Mouse (Mus musculus): ENCODE measurements around the gene Tdrd9. TPM values are rescaled to one million over a fixed set of nuclear protein-coding genes. Genes with fewer than 3 reads are reported as not detected.
A peak's percentile ranks its signal among the peaks of the same experiment; 100 is the strongest.

Tdrd9 gene
- total and polyA plus RNA-seq, 3 experiments: 28.9 to 46.5 TPM; not detected in 1

- no peaks in the 10 kb centered on the region for H3K27me3 ChIP-seq (ENCODE audit: control insufficient read depth in 1 of 2, insufficient read depth in 2 of 2, low read length in 2 of 2)
- no peaks in the 10 kb centered on the region for H3K36me3 ChIP-seq (ENCODE audit: control insufficient read depth in 1 of 2, insufficient read depth in 2 of 2, low read length in 2 of 2)
- DNase-seq (ENCODE audit: low read depth, low spot score): no peak
Observed at GRCm38 (mm10) chr12:112038441-112038840, 67.1 kb downstream of the Tdrd9 start.

GRCm38 (mm10) chr12:112039169-112039568 is 67.8 kb downstream of the Tdrd9 start:
- Histone ChIP-seq H3K4me3 (ENCODE audit: control insufficient read depth in 1 of 2, insufficient read depth in 1 of 2, low read depth in 2 of 2, low read length in 2 of 2) (no peak overlapping the region), H3K79me2 (ENCODE audit: control insufficient read depth, insufficient read depth, low read length, poor library complexity) (no peaks in the 10 kb centered on the region), H3K4me1 (ENCODE audit: control insufficient read depth in 1 of 2, insufficient read depth in 2 of 2, low read length in 2 of 2) (no peaks in the 10 kb centered on the region), H3K9ac (ENCODE audit: control insufficient read depth, low read depth, low read length, poor library complexity, severe bottlenecking) (no peak overlapping the region), H3K9me3 (replicated peaks; ENCODE audit: insufficient read depth, low read length) (peaks cover 16% of the 10 kb centered on the region), H3K27ac (ENCODE audit: control insufficient read depth, low read depth, low read length) (no peak overlapping the region), H3K27me3 (ENCODE audit: control insufficient read depth in 1 of 2, insufficient read depth in 2 of 2, low read length in 2 of 2) (no peaks in the 10 kb centered on the region), H3K36me3 (ENCODE audit: control insufficient read depth in 1 of 2, insufficient read depth in 2 of 2, low read length in 2 of 2) (no peaks in the 10 kb centered on the region)
- DNase-seq (ENCODE audit: low read depth, low spot score): no peak
- TF ChIP-seq POLR2AphosphoS5 (IDR thresholded peaks at IDR 0.05; ENCODE audit: borderline replicate concordance, low read depth, low read length) (no peak), USF1 (IDR thresholded peaks at IDR 0.05; ENCODE audit: low read depth, low read length) (no peak), NELFE (IDR thresholded peaks at IDR 0.05; ENCODE audit: low read depth, low read length) (peak; percentile 5; the same call in 1 of the 2 replicates), MAX (IDR thresholded peaks at IDR 0.05; ENCODE audit: low read length) (0 out of 2 replicates have a peak, but pooled peaks have one; percentile 13), USF2 (IDR thresholded peaks at IDR 0.05; ENCODE audit: borderline replicate concordance in 1 of 2, insufficient read depth in 1 of 2, low read depth in 1 of 2, low read length in 2 of 2) (no peak), CHD1 (IDR thresholded peaks at IDR 0.05; ENCODE audit: low read depth, low read length) (0 out of 2 replicates have a peak, but pooled peaks have one; percentile 50)

More at GRCm38 (mm10) chr12:112038441-112038840, 67.1 kb downstream of the Tdrd9 start:
- H3K79me2 ChIP-seq (ENCODE audit: control insufficient read depth, insufficient read depth, low read length, poor library complexity): no peaks in the 10 kb centered on the region
- no peaks in the 10 kb centered on the region for H3K4me1 ChIP-seq (ENCODE audit: control insufficient read depth in 1 of 2, insufficient read depth in 2 of 2, low read length in 2 of 2)
- no peak overlapping the region for H3K27ac ChIP-seq (ENCODE audit: control insufficient read depth, low read depth, low read length)
- H3K4me3 ChIP-seq (ENCODE audit: control insufficient read depth in 1 of 2, insufficient read depth in 1 of 2, low read depth in 2 of 2, low read length in 2 of 2): no peak overlapping the region
- peaks cover 15% of the 10 kb centered on the region for H3K9me3 ChIP-seq (replicated peaks; ENCODE audit: insufficient read depth, low read length)
- no peak overlapping the region for H3K9ac ChIP-seq (ENCODE audit: control insufficient read depth, low read depth, low read length, poor library complexity, severe bottlenecking)
- TF ChIP-seq NRF1 (IDR thresholded peaks at IDR 0.05; ENCODE audit: insufficient read depth, low read depth, low read length, poor library complexity, severe bottlenecking): no peak
- TF ChIP-seq MAZ (IDR thresholded peaks at IDR 0.05; ENCODE audit: low read depth, low read length): no peak
- no peak for TF ChIP-seq KAT2A (conservative IDR thresholded peaks at IDR 0.05; ENCODE audit: low read depth, low read length)
- TF ChIP-seq ZKSCAN1 (IDR thresholded peaks at IDR 0.05; ENCODE audit: low read depth, low read length): no peak
- TF ChIP-seq ETS1 (IDR thresholded peaks at IDR 0.05; ENCODE audit: low read depth, low read length): no peak
- TF ChIP-seq BHLHE40 (IDR thresholded peaks at IDR 0.05; ENCODE audit: borderline replicate concordance, low read depth, low read length): no peak
- TF ChIP-seq HCFC1 (IDR thresholded peaks at IDR 0.05; ENCODE audit: low read depth, low read length): no peak
- no peak for TF ChIP-seq JUND (IDR thresholded peaks at IDR 0.05; ENCODE audit: low read depth, low read length)
- TF ChIP-seq MAX (IDR thresholded peaks at IDR 0.05; ENCODE audit: low read length): no peak
- TF ChIP-seq POLR2AphosphoS2 (IDR thresholded peaks at IDR 0.05; ENCODE audit: low read length): no peak
- TF ChIP-seq ZMIZ1 (IDR thresholded peaks at IDR 0.05; ENCODE audit: low read depth, low read length): no peak
- no peak for TF ChIP-seq CHD1 (IDR thresholded peaks at IDR 0.05; ENCODE audit: low read depth, low read length)
- no peak for TF ChIP-seq TCF12 (IDR thresholded peaks at IDR 0.05; ENCODE audit: low read depth, low read length)
- no peak for TF ChIP-seq RCOR1 (IDR thresholded peaks at IDR 0.05; ENCODE audit: low read depth, low read length)
- TF ChIP-seq TBP (IDR thresholded peaks at IDR 0.05; ENCODE audit: low read depth, low read length): no peak
- TF ChIP-seq ELF1 (IDR thresholded peaks at IDR 0.05; ENCODE audit: low read depth, low read length): no peak
- TF ChIP-seq EP300 (IDR thresholded peaks at IDR 0.05; ENCODE audit: low read depth in 1 of 2, low read length in 2 of 2): no peak
- TF ChIP-seq SMC3 (IDR thresholded peaks at IDR 0.05; ENCODE audit: low read depth, low read length): no peak
- TF ChIP-seq RAD21 (IDR thresholded peaks at IDR 0.05; ENCODE audit: low read depth, low read length): no peak
- no peak for TF ChIP-seq TAL1 (IDR thresholded peaks at IDR 0.05; ENCODE audit: low read length)
